ENCODE assay signal across 9 mouse cellular contexts in the genomic region with DNA sequence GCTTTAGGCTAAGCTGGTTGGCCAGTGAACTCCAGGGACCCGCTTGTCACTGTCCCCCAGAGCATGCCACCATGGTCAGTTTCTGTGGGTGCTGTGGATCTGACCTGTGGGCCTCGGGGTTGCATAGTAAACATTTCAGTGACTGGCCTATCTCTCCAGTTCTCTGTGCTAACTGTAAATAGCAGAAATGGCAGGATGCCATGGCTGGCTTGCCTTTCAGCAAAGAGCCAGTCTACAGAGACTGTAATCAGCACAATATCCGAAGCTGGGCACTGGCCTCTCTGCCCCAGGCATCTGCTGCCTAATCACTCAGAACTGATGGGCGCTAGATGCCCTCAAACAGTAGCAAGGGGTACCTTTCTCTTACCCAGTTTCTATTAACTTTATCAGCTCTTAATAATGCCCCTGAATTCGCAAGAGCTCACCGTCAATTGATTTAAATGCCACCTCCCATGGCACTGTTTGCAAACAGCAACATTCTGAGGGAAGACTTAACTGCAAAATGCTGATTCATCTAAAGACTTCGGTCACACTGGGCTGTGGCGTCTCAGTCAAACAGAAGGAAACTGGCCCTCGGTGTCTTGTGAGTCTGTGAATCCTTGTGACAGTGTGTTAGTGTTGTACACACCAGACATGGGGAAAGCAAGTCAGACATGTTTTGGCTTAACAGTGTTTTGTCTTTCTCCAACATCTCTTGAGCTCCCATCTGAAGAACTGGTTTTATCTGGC. TPM values are rescaled to one million over a fixed set of nuclear protein-coding genes. Genes with fewer than 3 reads are reported as not detected.
A peak's percentile ranks its signal among the peaks of the same experiment; 100 is the strongest.
DNase-seq lines count a peak whose midpoint lies in the region; ATAC-seq and TF ChIP-seq lines count a peak whose summit lies in the region.
"Had no signal": no experiment of that assay in that cellular context is flagged by ENCODE, and none has a peak within 500 bp of the region (broad histone marks: within the 10 kb centered on the region; RNA-seq: fewer than 3 reads in every experiment).

No protein-coding gene starts in this region.

- 30% methylated on average over 9 of the region's 9 CpGs for WGBS in liver, adult 2 months
- 62% methylated on average over 9 of the region's 9 CpGs for WGBS in liver, embryonic 12.5 days (ENCODE audit: insufficient replicate concordance)

- peak; percentile 67 to 74 for DNase-seq in cerebellum, postnatal 14 days
- no peak for DNase-seq in cerebellum, adult 11-12 months
- DNase-seq in liver, adult 2 months (ENCODE audit: extremely low read depth, low read depth, low spot score): peak; percentile 87
- DNase-seq in brain, embryonic 14.5 days (ENCODE audit: low read depth): peak; percentile 76
- peak; percentile 77 to 81 for DNase-seq in kidney, postnatal 36 days
- no peak for DNase-seq in urinary bladder, postnatal 4 days (ENCODE audit: low spot score in 2 of 2)
- DNase-seq in adrenal gland, postnatal 4 days (ENCODE audit: low spot score in 2 of 2): no peak

- H3K4me3 ChIP-seq in liver, adult 2 months (ENCODE audit: insufficient read depth, low read depth, low read length): no peak overlapping the region
- H3K4me3 ChIP-seq in liver, embryonic 12.5 days: no peak overlapping the region
- H3K4me3 ChIP-seq: limb, embryonic 13.5 days had no signal

- H3K4me1 ChIP-seq in liver, adult 2 months (ENCODE audit: control insufficient read depth, insufficient read depth, low read length): peaks cover 10% of the 10 kb centered on the region
- peaks cover 5% of the 10 kb centered on the region; the same call in 1 of the 2 replicates for H3K4me1 ChIP-seq in liver, embryonic 12.5 days

- H3K4me2 ChIP-seq in liver, embryonic 12.5 days: no peak overlapping the region
- H3K4me2 ChIP-seq: limb, embryonic 13.5 days had no signal

- no peak overlapping the region for H3K27ac ChIP-seq in liver, adult 2 months (replicated peaks; ENCODE audit: insufficient read depth, low read depth, low read length)
- H3K27ac ChIP-seq in liver, embryonic 12.5 days: no peak overlapping the region
- H3K27ac ChIP-seq: limb, embryonic 13.5 days had no signal

- 0 out of 2 replicates have a peak, but pooled peaks cover 2% of the 10 kb centered on the region for H3K9me3 ChIP-seq in liver, embryonic 12.5 days (replicated peaks)

- peaks cover 11% of the 10 kb centered on the region for H3K36me3 ChIP-seq in liver, adult 2 months (ENCODE audit: control insufficient read depth, insufficient read depth, low read length)
- peaks cover 28% of the 10 kb centered on the region for H3K36me3 ChIP-seq in liver, embryonic 12.5 days

- H3K79me2 ChIP-seq in liver, adult 2 months (ENCODE audit: control insufficient read depth, insufficient read depth, low read length): no peaks in the 10 kb centered on the region

- TF ChIP-seq CTCF in liver, adult 2 months (IDR thresholded peaks at IDR 0.05; ENCODE audit: low read depth, low read length): no peak
- no peak for TF ChIP-seq CTCF in brain, embryonic 14.5 days (IDR thresholded peaks at IDR 0.05; ENCODE audit: borderline replicate concordance, extremely low read depth, insufficient read depth, insufficient read length)

- no peak for TF ChIP-seq POLR2A in liver, adult 2 months (IDR thresholded peaks at IDR 0.05; ENCODE audit: extremely low read depth, insufficient read depth, low read length)
- no peak for TF ChIP-seq POLR2A in brain, embryonic 14.5 days (IDR thresholded peaks at IDR 0.05; ENCODE audit: borderline replicate concordance, extremely low read depth, insufficient read depth, insufficient read length, poor library complexity, severe bottlenecking)

- ATAC-seq in liver, embryonic 12.5 days: no peak; the same call in 1 of the 2 replicates

- H3K27me3 ChIP-seq in liver, adult 2 months (ENCODE audit: control insufficient read depth, insufficient read depth, low read length): no peaks in the 10 kb centered on the region
- H3K27me3 ChIP-seq in liver, embryonic 12.5 days (replicated peaks): no peaks in the 10 kb centered on the region
- H3K27me3 ChIP-seq: limb, embryonic 13.5 days had no signal

- no peak overlapping the region for H3K9ac ChIP-seq in liver, adult 2 months (ENCODE audit: low read depth, low read length)
- no peak overlapping the region for H3K9ac ChIP-seq in liver, embryonic 12.5 days
- H3K9ac ChIP-seq: limb, embryonic 13.5 days had no signal

RNA-seq across cellular contexts. Expression of gene Zfp326, which starts 59.0 kb away (rescaled TPM):
- 7.8 and 11.2 TPM in 2 replicates for total RNA-seq in liver, adult 2 months (2014; rRNA removed)
- polyA plus RNA-seq in liver, adult 2 months (2012; rRNA removed): 3.9 and 4.9 TPM in 2 replicates
- polyA plus RNA-seq in liver, embryonic 12.5 days (2016; fragmentation: Nextera tagmentation; extraction: Ambion mirVana): 12.9 and 14.9 TPM in 2 replicates
- polyA plus RNA-seq in brain, embryonic 14.5 days (2012; rRNA removed): 51.5 and 58.9 TPM in 2 replicates
- 10 to 100 TPM; 47.2 to 51.6 TPM for total RNA-seq in adrenal gland, postnatal 4 days (2021)

Comparison
In these comparisons a context has a peak if more than half of its experiments do, and no peak if none do; other contexts are left out.
1. DNase-seq: peak in cerebellum, postnatal 14 days (2 of 2), liver, adult 2 months (single experiment), brain, embryonic 14.5 days (single experiment) and kidney, postnatal 36 days (2 of 2); none in cerebellum, adult 11-12 months (single experiment), urinary bladder, postnatal 4 days (0 of 2) and adrenal gland, postnatal 4 days (0 of 2).